Mouse (Mus musculus) lung, adult 2 months (tissue): ENCODE data around the gene Pbp2. TPM values are rescaled to one million over a fixed set of nuclear protein-coding genes. Genes with fewer than 3 reads are reported as not detected.

ENCODE experiments used
- DNase-seq: peaks from one replicate; pipeline ENCODE4 v3.0.0; 2022
- H3K4me1 ChIP-seq: fragments of 200-500 bp; 2 replicates; pipeline ENCODE4 v1.6.1; 2011; ENCODE audit warnings: low read length; ENCODE audit not compliant: control insufficient read depth, insufficient read depth
- H3K4me3 ChIP-seq: fragments of 200-500 bp; replicated peaks from 2 replicates; pipeline ENCODE3; 2011; ENCODE audit warnings: low read depth, mild to moderate bottlenecking, control low read depth, low read length; ENCODE audit errors: extremely low read depth
- CTCF ChIP-seq: fragments of 200-500 bp; IDR thresholded peaks from 2 replicates; pipeline ENCODE4 v1.5.1; 2011; ENCODE audit warnings: mild to moderate bottlenecking, low read length, control low read depth; ENCODE audit not compliant: insufficient read depth
- POLR2A ChIP-seq: fragments of 200-500 bp; IDR thresholded peaks from 2 replicates; pipeline ENCODE4 v1.6.1; 2011; ENCODE audit warnings: low read depth, mild to moderate bottlenecking, control low read depth, low read length, borderline replicate concordance; ENCODE audit errors: extremely low read depth
- WGBS: fragments of 180-500 bp; shearing (Covaris S2); methylation state at CpG from one replicate; pipeline ENCODE4 v1.1.7; 2018; 5-methylcytosine and 5-hydroxymethylcytosine counted together
- polyA plus RNA-seq: library from polyadenylated mRNA; depleted of rRNA; stranded (reverse); fragments of >200 nt; gene quantifications from 2 replicates; pipeline ENCODE4 v1.2.3, GENCODE M21; 2012; rRNA removed

Gene Pbp2
- polyA plus RNA-seq: 0.15 TPM in 1 of 2 replicates, not detected in the other

DNA sequence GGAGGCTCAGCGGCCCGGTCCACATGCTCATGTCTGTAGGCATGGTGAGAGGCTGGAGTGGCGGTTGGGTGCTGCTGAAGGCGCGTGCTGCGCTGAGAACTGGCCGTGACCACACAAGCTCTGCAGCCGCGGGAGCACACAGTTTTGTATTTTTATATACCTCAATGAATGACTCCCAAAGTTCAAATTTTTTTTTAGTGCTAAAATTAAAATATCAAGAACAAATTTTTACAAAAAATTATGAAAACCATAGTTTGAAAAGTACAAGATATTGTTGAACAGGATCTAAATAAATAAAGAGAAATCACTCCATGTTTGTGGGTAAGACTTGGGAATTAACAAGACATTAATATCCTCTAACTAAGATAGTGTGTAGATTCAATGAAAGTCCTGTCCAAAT is at the start of gene Pbp2:
Pbp2 (minus strand) TSS at position 101 of the 400 bp plus-strand sequence.
- TF ChIP-seq POLR2A: no peak
- TF ChIP-seq CTCF: no peak
- no peak for DNase-seq
- 97% methylated on average over 9 of the region's 9 CpGs for WGBS
- Histone ChIP-seq H3K4me1 (peaks cover 8% of the 10 kb centered on the region; the same call in 1 of the 2 replicates), H3K4me3 (no peak within 1 kb of the TSS)

DNA sequence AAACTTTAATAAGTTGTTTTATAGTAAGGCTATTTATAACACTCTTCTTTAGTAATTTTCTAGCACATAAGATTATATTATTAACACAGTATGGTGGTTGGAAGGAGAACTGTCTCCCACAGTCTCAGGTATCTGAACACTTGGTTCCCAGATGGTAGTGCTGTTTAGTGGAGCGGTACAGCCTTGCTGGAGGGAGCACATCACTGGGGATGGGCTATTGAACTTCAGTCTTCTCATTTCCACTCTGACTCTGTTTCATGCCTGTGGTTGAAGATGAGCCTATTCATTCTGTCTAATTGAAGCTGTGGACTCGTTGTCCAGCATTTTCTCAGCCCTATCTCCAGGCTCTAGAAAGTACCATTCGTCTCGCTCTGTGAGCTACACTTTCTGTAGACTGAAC is 44.7 kb upstream of the Pbp2 start:
- TF ChIP-seq POLR2A (no peak), CTCF (no peak)
- H3K4me1 ChIP-seq: peaks cover 4% of the 10 kb centered on the region
- DNase-seq: no peak
- H3K4me3 ChIP-seq: no peak overlapping the region
- 94% methylated on average over 4 of the region's 4 CpGs for WGBS

- 57% methylated on average over 4 of the region's 4 CpGs for WGBS
- TF ChIP-seq CTCF (no peak), POLR2A (no peak)
- DNase-seq: no peak
- Histone ChIP-seq H3K4me3 (no peak overlapping the region), H3K4me1 (peaks cover 4% of the 10 kb centered on the region)
Observed at GRCm38 (mm10) chr6:135352537-135352936, 42.3 kb upstream of the Pbp2 start.

DNA sequence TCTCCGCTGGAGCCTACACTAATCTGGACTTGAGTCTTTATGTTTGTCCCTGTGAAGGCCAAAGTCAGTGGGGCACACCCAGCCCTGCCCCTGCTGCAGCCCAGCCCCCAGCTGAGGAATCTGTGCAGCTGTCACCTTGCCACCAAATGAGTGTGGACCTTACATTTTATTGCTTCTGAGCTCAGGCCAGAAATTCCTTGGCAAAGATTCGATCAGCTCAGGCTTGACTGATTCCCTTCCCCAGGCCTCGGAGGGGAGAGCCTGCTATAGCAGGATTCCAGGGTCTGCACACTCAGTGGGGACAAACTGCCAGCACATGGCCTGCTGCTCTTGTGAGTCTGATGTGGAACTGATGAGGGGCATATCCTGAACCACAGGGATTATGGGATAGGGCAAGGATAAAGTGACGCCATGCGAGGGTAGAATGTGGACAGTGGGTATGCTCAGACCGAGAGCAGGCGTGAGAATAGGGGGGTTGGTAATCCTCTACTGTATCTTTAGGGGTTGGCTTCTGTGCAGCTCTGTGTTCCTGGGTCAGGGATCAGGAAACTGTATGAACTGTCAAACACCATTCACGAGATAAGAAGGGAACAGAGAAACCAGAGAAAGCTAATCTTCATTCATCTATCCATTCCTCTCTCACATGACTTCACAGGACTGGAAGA is 41.6 kb upstream of the Pbp2 start:
- H3K4me3 ChIP-seq: no peak overlapping the region
- WGBS: 60% methylated on average over 8 of the region's 8 CpGs
- H3K4me1 ChIP-seq: peaks cover 4% of the 10 kb centered on the region
- TF ChIP-seq CTCF: no peak
- no peak for TF ChIP-seq POLR2A
- DNase-seq: no peak

DNA sequence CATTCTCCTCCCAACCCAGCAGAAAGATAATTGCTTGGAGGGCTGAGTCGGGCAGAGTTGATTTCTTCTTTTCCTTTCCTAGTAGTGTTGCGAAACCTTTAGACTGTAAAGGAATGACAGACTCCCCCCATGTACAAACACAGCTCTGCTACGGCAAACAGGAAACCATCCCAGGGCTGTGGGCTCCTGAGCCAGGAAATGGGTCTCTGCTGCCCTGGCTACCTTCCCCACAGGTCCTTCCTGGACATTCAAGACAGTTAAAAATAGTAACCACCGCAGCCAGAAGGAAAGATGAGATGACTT is 30.8 kb upstream of the Pbp2 start:
- no peak for TF ChIP-seq CTCF
- TF ChIP-seq POLR2A: no peak
- Histone ChIP-seq H3K4me3 (no peak overlapping the region), H3K4me1 (peaks cover 10% of the 10 kb centered on the region; the same call in 1 of the 2 replicates)
- 17% methylated on average over 4 of the region's 4 CpGs for WGBS
- no peak for DNase-seq

GRCm38 (mm10) chr6:135340355-135341075 is 30.3 kb upstream of the Pbp2 start:
- no peak for DNase-seq
- WGBS: 50% methylated on average over 9 of the region's 9 CpGs
- no peak overlapping the region for H3K4me3 ChIP-seq
- TF ChIP-seq CTCF: no peak
- TF ChIP-seq POLR2A: no peak
- H3K4me1 ChIP-seq: peaks cover 10% of the 10 kb centered on the region; the same call in 1 of the 2 replicates

DNA sequence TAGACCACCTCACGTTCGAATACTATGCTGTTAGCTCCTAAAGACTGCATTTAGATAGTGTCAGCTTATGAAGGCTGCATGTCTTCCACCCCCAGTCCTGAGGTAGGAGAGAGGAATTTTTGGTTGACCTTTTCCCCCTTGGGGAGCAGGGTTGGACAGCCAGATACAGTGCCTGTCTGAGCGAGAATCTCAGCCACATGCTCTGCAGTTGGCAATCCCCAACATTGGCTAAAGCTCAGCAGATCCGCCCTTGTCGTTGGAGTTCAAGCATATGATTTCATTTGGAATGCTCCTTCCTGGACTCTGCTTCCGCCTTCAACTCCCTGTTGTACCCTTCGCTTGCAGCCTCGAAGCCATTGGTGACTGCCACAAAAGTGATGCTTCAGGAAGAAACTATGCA is 26.2 kb upstream of the Pbp2 start:
- 73% methylated on average over 8 of the region's 8 CpGs for WGBS
- peaks cover 9% of the 10 kb centered on the region; the same call in 1 of the 2 replicates for H3K4me1 ChIP-seq
- no peak for TF ChIP-seq CTCF
- TF ChIP-seq POLR2A: no peak
- DNase-seq: no peak
- no peak overlapping the region for H3K4me3 ChIP-seq

GRCm38 (mm10) chr6:135333994-135334651 is 23.9 kb upstream of the Pbp2 start:
- no peak for DNase-seq
- WGBS: 61% methylated on average over 5 of the region's 5 CpGs
- Histone ChIP-seq H3K4me3 (no peak overlapping the region), H3K4me1 (no peaks in the 10 kb centered on the region)
- TF ChIP-seq CTCF: no peak
- TF ChIP-seq POLR2A: no peak

DNA sequence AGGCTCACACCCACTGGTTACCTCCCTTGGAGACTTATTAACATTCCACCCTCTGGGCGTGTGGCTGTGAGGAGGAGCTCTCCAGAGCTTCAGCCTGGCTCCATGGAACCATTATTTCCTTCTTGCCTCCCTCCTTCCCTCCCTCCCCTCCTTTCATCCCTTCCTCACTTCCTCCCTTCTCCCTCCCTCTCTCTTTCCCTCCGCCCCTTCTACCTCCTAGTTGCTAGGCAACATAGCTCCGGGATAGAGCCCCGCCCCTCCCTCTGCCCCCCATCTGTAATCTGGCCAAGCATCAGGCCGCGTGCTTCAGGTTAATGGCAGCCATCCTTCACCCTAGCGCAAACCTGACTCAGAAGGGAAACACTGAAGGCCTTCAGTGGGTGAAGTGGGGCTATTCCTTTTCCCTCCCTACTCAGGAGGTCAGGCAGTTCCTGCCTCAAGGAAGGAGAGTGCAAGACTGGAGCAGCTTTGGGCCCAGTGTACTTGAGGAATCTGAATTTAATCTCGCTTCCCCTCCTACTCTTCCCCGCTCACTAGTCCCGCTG is 22.6 kb upstream of the Pbp2 start:
- DNase-seq: no peak
- TF ChIP-seq POLR2A (no peak), CTCF (no peak)
- Histone ChIP-seq H3K4me1 (no peaks in the 10 kb centered on the region), H3K4me3 (no peak overlapping the region)
- 47% methylated on average over 10 of the region's 10 CpGs for WGBS
